Mouse (Mus musculus) embryonic facial prominence, embryonic 10.5 days (tissue): ENCODE measurements at regions not wholly inside any gene's neighbourhood (a gene's known extent, or its start where the extent isn't known, plus 50 kb on each side); places are given as distances from the start of the nearest gene placed in this dataset.

ENCODE experiments used
- DNase-seq: peaks from one replicate; pipeline ENCODE4 v3.0.0-alpha.2; 2017; ENCODE audit warnings: low spot score
- H3K27ac ChIP-seq: fragments of 300-500 bp; sonication (generic); replicated peaks from 2 replicates; pipeline ENCODE4 v1.5.1; 2016; ENCODE audit warnings: mild to moderate bottlenecking
- H3K27me3 ChIP-seq: fragments of 300-500 bp; sonication (generic); replicated peaks from 2 replicates; pipeline ENCODE4 v1.6.1; 2016; ENCODE audit warnings: low read depth, mild to moderate bottlenecking; ENCODE audit not compliant: poor library complexity, severe bottlenecking
- H3K36me3 ChIP-seq: fragments of 300-500 bp; sonication (generic); replicated peaks from 2 replicates; pipeline ENCODE4 v1.6.1; 2016; ENCODE audit warnings: mild to moderate bottlenecking, moderate library complexity
- H3K4me1 ChIP-seq: fragments of 300-500 bp; sonication (generic); 2 replicates; pipeline ENCODE4 v1.6.1; 2016
- H3K4me3 ChIP-seq: fragments of 300-500 bp; sonication (generic); 2 replicates; pipeline ENCODE4 v1.5.1; 2016; ENCODE audit warnings: mild to moderate bottlenecking, moderate library complexity
- H3K9me3 ChIP-seq: fragments of 300-500 bp; sonication (generic); 2 replicates; pipeline ENCODE4 v1.6.1; 2016; ENCODE audit warnings: mild to moderate bottlenecking
- WGBS: fragments of 180-500 bp; shearing (Covaris S2); methylation state at CpG from one replicate; pipeline ENCODE4 v1.1.7; 2016; 5-methylcytosine and 5-hydroxymethylcytosine counted together

DNA sequence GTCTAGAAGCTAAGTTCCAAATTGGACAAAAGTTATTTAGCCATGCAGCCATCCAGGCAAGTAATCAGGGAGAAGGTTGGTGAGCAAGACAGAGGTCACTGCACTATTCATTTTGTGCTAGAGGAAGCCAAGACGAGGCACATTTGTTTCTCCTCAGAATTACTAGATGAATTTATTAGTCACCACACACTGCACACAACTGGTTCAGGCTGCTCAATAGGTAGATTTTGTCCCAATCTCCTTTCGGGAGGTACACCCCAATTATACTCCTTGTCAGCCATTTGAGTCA lies 67.1 kb upstream of the Pam start:
- no peaks in the 10 kb centered on the region for H3K4me1 ChIP-seq
- no peak overlapping the region for H3K27ac ChIP-seq
- WGBS, result 69% methylated on average over 2 of the region's 2 CpGs
- no peaks in the 10 kb centered on the region for H3K36me3 ChIP-seq
- no peak for DNase-seq
- no peaks in the 10 kb centered on the region for H3K27me3 ChIP-seq
- H3K9me3 ChIP-seq, result no peaks in the 10 kb centered on the region
- H3K4me3 ChIP-seq, result no peak overlapping the region

DNA sequence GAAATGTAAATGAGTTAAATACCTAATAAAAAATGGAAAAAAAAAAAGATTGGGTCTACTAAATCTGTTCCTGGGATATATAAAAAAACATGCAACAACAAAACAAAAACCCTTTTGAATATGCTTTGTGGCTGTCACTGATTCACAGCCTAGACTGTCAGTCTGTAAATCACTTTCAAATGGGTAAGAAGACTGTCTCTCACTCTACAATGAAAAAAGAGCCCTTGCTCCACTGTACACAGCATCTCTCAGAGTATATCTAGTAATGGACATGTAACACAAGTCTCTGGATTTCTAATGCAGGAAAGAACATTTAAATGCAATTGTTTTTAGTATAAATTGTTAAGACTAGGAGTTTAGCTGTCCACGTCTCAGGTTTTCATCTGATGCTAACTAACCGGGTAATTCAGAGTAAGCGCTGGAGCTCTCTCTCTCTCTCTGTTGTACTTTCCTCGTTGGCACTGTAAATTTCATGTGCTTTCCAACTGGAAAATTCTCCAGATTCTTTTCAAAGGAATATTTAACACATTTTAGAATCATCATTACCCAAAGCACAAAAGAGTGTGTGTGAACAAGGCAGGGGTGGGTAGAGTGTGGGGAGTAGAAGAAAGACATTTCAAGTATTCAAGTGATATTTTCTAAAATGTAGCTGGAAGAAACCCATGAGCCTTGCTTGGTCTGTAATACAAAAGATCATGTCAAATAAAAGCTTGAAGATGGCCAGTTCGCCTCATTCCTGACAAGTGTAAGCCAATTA lies 66.6 kb upstream of the Pam start:
- no peaks in the 10 kb centered on the region for H3K27me3 ChIP-seq
- no peaks in the 10 kb centered on the region for H3K9me3 ChIP-seq
- no peak for DNase-seq
- no peaks in the 10 kb centered on the region for H3K4me1 ChIP-seq
- H3K36me3 ChIP-seq, result no peaks in the 10 kb centered on the region
- H3K27ac ChIP-seq, result no peak overlapping the region
- WGBS, result 81% methylated on average over 5 of the region's 5 CpGs
- no peak overlapping the region for H3K4me3 ChIP-seq

DNA sequence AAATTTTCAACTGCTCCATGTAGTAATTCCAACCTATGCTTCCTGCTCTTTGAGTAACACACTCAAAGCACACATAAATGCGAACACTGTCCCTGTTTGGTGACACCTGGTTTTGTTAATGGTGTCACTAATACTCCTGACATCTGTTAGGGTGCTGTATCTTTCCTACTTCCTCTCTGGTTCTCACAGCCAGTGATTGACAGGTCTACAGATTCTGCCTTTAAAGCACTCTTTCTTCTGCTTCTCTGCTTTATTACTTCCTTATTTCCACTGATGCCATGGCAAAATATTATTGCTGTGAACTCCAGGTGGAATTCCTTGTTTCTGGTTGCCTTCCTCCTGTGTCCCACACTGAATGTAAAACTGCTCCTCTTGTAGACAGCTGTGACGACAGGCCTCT lies 63.5 kb upstream of the Pam start:
- Histone ChIP-seq H3K4me1 (no peaks in the 10 kb centered on the region), H3K36me3 (no peaks in the 10 kb centered on the region), H3K4me3 (no peak overlapping the region), H3K9me3 (no peaks in the 10 kb centered on the region), H3K27me3 (no peaks in the 10 kb centered on the region), H3K27ac (no peak overlapping the region)
- DNase-seq, result no peak
- 79% methylated on average over 2 of the region's 2 CpGs for WGBS

GRCm38 (mm10) chr1:98147361-98147760 lies 51.9 kb upstream of the Pam start:
- WGBS, result 64% methylated on average over 3 of the region's 3 CpGs

More at GRCm38 (mm10) chr1:98147361-98147760, 51.9 kb upstream of the Pam start:
- Histone ChIP-seq H3K27ac (no peak overlapping the region), H3K4me3 (no peak overlapping the region), H3K4me1 (no peaks in the 10 kb centered on the region), H3K36me3 (no peaks in the 10 kb centered on the region), H3K27me3 (no peaks in the 10 kb centered on the region), H3K9me3 (no peaks in the 10 kb centered on the region)
- no peak for DNase-seq
